Mouse (Mus musculus) liver, embryonic 12.5 days (tissue): ENCODE measurements at regions not wholly inside any gene's neighbourhood (a gene's known extent, or its start where the extent isn't known, plus 50 kb on each side); places are given as distances from the start of the nearest gene placed in this dataset.

Source experiments
- ATAC-seq: fragments of 200-750 bp; cut with Nextera tagmentation; 2 replicates; pipeline ENCODE4 v1.8.0; 2017; ENCODE audit warnings: moderate number of reproducible peaks, mild to moderate bottlenecking, moderate library complexity
- H3K27ac ChIP-seq: fragments of 300-500 bp; sonication (generic); 2 replicates; pipeline ENCODE4 v1.5.1; 2016; ENCODE audit warnings: mild to moderate bottlenecking
- H3K27me3 ChIP-seq: fragments of 300-500 bp; sonication (generic); replicated peaks from 2 replicates; pipeline ENCODE4 v1.6.1; 2016; ENCODE audit warnings: mild to moderate bottlenecking, moderate library complexity
- H3K36me3 ChIP-seq: fragments of 300-500 bp; sonication (generic); 2 replicates; pipeline ENCODE4 v1.6.1; 2016; ENCODE audit warnings: mild to moderate bottlenecking, moderate library complexity
- H3K4me1 ChIP-seq: fragments of 300-500 bp; sonication (generic); 2 replicates; pipeline ENCODE4 v1.6.1; 2016
- H3K4me2 ChIP-seq: fragments of 300-500 bp; sonication (generic); 2 replicates; pipeline ENCODE4 v1.6.1; 2016; ENCODE audit warnings: mild to moderate bottlenecking, moderate library complexity
- H3K4me3 ChIP-seq: fragments of 300-500 bp; sonication (generic); 2 replicates; pipeline ENCODE4 v1.5.1; 2016; ENCODE audit warnings: mild to moderate bottlenecking, moderate library complexity
- H3K9ac ChIP-seq: fragments of 300-500 bp; sonication (generic); 2 replicates; pipeline ENCODE4 v1.6.1; 2016; ENCODE audit warnings: mild to moderate bottlenecking, moderate library complexity
- H3K9me3 ChIP-seq: fragments of 300-500 bp; sonication (generic); replicated peaks from 2 replicates; pipeline ENCODE4 v1.6.1; 2016; ENCODE audit warnings: mild to moderate bottlenecking, moderate library complexity
- WGBS: fragments of 180-500 bp; shearing (Covaris S2); methylation state at CpG from one replicate; pipeline ENCODE4 v1.1.7; 2016; ENCODE audit not compliant: insufficient replicate concordance; 5-methylcytosine and 5-hydroxymethylcytosine counted together

DNA sequence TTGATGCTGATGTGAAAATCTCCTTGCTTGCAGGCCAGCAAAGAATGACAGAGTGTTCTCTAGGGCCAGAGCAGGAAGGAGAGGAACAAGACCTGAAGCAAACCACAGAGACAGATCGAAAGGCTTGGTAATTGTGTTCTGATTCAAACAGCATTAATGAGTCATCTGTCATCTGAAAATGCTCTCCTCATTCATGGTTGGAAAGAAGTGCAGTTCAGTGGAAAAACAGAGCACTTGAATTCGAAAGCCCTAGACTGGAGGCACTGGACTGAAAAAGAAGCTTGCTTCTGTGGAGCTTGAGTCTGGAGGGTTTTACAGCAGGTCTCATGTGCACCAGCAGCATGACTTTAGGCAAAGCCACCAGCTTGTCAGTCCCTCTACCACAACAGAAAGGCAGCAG, 374.3 kb upstream of the B430305J03Rik start:
- Histone ChIP-seq H3K9ac (no peak overlapping the region), H3K4me2 (no peak overlapping the region), H3K27ac (no peak overlapping the region), H3K36me3 (no peaks in the 10 kb centered on the region), H3K27me3 (no peaks in the 10 kb centered on the region), H3K9me3 (no peaks in the 10 kb centered on the region), H3K4me1 (no peaks in the 10 kb centered on the region), H3K4me3 (no peak overlapping the region)
- WGBS, result 52% methylated on average over 2 of the region's 2 CpGs
- ATAC-seq, result no peak

DNA sequence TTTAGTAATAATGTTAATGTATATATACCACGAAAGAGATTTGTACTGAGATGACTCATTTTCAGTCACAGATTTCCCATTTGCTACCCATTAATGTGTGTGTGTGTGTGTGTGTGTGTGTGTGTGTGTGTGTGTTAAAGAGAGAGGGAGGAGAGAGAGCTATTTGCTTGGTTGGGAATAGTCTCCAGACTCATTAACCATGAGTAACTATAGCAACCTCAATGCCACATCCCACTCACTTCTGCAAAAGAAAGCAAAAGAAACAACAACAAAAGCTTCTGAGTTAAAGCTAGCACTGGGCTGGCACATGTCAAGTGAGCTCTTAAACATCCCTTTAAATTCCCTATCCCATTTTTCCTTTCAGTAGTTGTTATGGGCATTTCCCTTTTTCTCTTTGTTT, 372.8 kb upstream of the B430305J03Rik start:
- H3K9me3 ChIP-seq, result no peaks in the 10 kb centered on the region
- no peaks in the 10 kb centered on the region for H3K27me3 ChIP-seq
- WGBS, result 55% methylated on average over 1 of the region's 1 CpGs

DNA sequence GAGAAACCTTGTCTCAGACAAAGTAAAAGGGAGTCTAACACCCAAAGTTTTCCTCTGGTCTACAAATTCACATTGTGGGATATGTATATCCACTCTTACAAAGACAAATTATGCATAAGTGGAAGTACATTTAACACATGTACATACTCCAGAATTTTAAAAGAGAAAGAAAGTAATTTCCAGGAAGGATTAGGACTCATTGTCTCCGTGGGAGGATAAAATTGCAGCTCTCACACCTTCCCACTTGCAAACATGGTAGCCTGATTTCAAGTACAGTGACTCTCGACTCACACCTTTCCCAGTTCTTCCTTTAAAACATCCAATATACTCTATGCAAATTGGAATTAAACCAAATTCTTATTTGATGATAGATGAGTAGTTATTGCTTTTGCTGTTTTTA, 351.0 kb upstream of the B430305J03Rik start:
- Histone ChIP-seq H3K4me2 (no peak overlapping the region), H3K9me3 (no peaks in the 10 kb centered on the region), H3K36me3 (no peaks in the 10 kb centered on the region), H3K4me1 (no peaks in the 10 kb centered on the region), H3K27ac (no peak overlapping the region), H3K4me3 (no peak overlapping the region), H3K9ac (no peak overlapping the region), H3K27me3 (no peaks in the 10 kb centered on the region)
- 44% methylated on average over 2 of the region's 2 CpGs for WGBS
- ATAC-seq, result no peak

More for the DNA sequence above, 372.8 kb upstream of the B430305J03Rik start:
- no peak for ATAC-seq
- H3K4me1 ChIP-seq, result no peaks in the 10 kb centered on the region
- no peak overlapping the region for H3K9ac ChIP-seq
- H3K27ac ChIP-seq, result no peak overlapping the region
- no peak overlapping the region for H3K4me3 ChIP-seq
- no peak overlapping the region for H3K4me2 ChIP-seq
- H3K36me3 ChIP-seq, result no peaks in the 10 kb centered on the region

DNA sequence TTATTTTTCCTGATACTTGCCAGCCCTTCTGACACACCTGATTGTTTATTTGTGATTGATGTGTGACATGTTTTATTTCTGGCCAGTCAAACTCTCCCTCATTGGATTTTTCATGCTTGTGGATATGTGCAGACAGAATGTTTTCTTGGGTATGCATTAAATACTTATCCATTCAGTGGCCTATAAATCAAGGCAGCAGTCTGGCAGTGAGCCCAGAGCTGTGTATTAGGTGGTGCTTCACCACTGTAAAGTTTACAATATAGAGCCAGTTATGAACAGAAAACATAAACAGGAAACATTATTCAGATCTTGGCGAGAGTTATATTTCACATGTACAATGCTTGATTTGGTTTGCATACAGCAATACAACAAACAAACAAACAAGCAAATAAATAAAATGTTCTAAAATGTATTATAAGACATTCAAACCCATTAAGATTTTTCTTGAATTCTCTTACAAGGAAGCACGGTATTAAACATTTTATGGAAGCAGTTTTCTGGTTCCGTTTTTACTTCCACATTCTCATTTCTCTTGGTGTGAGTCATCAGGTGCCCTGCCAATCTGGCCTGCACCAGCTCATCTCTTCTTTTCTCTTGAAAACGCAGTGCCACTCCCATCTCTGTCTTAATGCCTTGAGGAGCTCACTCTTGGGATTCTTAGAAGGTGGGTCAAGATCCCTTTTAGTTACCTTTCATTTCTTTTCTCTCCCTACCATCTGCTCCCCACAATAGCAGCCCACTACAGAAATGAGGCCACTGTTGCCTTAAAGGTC, 322.4 kb upstream of the B430305J03Rik start:
- H3K4me1 ChIP-seq, result no peaks in the 10 kb centered on the region
- no peaks in the 10 kb centered on the region for H3K36me3 ChIP-seq
- H3K4me2 ChIP-seq, result no peak overlapping the region
- no peaks in the 10 kb centered on the region for H3K27me3 ChIP-seq
- H3K9ac ChIP-seq, result no peak overlapping the region
- no peak overlapping the region for H3K4me3 ChIP-seq
- no peaks in the 10 kb centered on the region for H3K9me3 ChIP-seq
- no peak overlapping the region for H3K27ac ChIP-seq
- ATAC-seq, result no peak
- 56% methylated on average over 4 of the region's 4 CpGs for WGBS

GRCm38 (mm10) chr3:61670874-61671273, 305.1 kb upstream of the B430305J03Rik start:
- H3K4me3 ChIP-seq, result no peak overlapping the region
- H3K4me1 ChIP-seq, result no peaks in the 10 kb centered on the region
- H3K36me3 ChIP-seq, result no peaks in the 10 kb centered on the region
- no peak for ATAC-seq
- no peak overlapping the region for H3K27ac ChIP-seq
- no peaks in the 10 kb centered on the region for H3K9me3 ChIP-seq
- WGBS, result 63% methylated on average over 1 of the region's 1 CpGs
- H3K27me3 ChIP-seq, result no peaks in the 10 kb centered on the region
- H3K4me2 ChIP-seq, result no peak overlapping the region
- no peak overlapping the region for H3K9ac ChIP-seq

GRCm38 (mm10) chr3:61656143-61656542, 290.4 kb upstream of the B430305J03Rik start:
- H3K9me3 ChIP-seq, result no peaks in the 10 kb centered on the region
- H3K4me3 ChIP-seq, result no peak overlapping the region
- H3K4me2 ChIP-seq, result no peak overlapping the region
- H3K4me1 ChIP-seq, result no peaks in the 10 kb centered on the region
- no peaks in the 10 kb centered on the region for H3K27me3 ChIP-seq
- WGBS, result 43% methylated on average over 2 of the region's 2 CpGs
- H3K27ac ChIP-seq, result no peak overlapping the region
- no peak overlapping the region for H3K9ac ChIP-seq
- H3K36me3 ChIP-seq, result no peaks in the 10 kb centered on the region
- ATAC-seq, result no peak

DNA sequence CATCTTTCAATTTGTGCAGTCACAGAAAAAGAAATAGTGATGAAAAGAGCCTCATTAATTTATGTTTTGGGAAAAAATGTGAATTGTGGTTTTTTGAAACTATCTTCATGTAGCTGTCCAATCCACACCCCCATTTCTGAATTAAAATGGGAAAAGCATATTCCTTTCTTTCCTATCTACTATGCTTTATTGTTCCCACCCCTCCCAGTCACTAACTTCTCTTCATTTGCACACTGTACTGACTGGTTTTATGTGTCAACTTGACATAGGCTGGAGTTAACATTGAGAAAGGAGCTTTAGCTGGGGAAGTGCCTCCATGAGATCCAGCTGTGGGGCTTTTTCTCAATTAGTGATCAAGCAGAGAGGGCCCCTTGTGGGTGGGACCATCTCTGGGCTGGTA, 262.8 kb upstream of the B430305J03Rik start:
- H3K4me2 ChIP-seq, result no peak overlapping the region

GRCm38 (mm10) chr3:61628099-61628498, 262.3 kb upstream of the B430305J03Rik start:
- ATAC-seq, result no peak
- no peak overlapping the region for H3K27ac ChIP-seq
- no peaks in the 10 kb centered on the region for H3K36me3 ChIP-seq
- WGBS, result 58% methylated on average over 3 of the region's 3 CpGs
- no peak overlapping the region for H3K4me2 ChIP-seq
- H3K4me1 ChIP-seq, result no peaks in the 10 kb centered on the region
- H3K9me3 ChIP-seq, result no peaks in the 10 kb centered on the region
- H3K9ac ChIP-seq, result no peak overlapping the region
- H3K27me3 ChIP-seq, result no peaks in the 10 kb centered on the region
- H3K4me3 ChIP-seq, result no peak overlapping the region

More for the DNA sequence above, 262.8 kb upstream of the B430305J03Rik start:
- no peak overlapping the region for H3K27ac ChIP-seq
- no peaks in the 10 kb centered on the region for H3K36me3 ChIP-seq
- no peaks in the 10 kb centered on the region for H3K27me3 ChIP-seq
- H3K9me3 ChIP-seq, result no peaks in the 10 kb centered on the region
- ATAC-seq, result no peak
- H3K4me3 ChIP-seq, result no peak overlapping the region
- no peaks in the 10 kb centered on the region for H3K4me1 ChIP-seq
- no peak overlapping the region for H3K9ac ChIP-seq

DNA sequence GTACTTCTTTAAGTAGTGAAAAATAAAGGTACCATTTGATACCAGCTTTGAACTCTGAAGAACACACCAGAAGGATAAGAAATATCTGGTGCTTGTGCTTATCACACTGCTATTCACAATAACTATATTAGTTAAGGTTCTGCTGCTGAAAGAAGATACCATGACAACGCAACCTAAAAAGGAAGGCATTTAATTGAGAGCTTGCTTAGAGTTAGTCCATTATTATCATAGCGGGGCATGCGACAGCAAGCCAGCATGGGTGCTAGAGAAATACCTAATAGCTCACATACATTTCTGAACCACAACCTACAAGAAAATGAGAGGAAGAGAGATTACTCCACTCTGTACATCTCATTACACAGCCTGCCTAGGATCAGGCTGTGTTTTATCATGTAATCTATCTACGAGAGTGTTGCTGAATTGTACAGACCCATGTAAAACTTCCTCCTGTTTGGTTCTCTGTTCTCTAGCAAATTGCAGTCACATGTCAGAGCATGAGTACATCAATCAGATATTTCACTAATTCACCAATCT, 258.3 kb upstream of the B430305J03Rik start:
- Histone ChIP-seq H3K9me3 (no peaks in the 10 kb centered on the region), H3K9ac (no peak overlapping the region), H3K27me3 (no peaks in the 10 kb centered on the region), H3K4me2 (no peak overlapping the region), H3K27ac (no peak overlapping the region), H3K4me3 (no peak overlapping the region), H3K36me3 (no peaks in the 10 kb centered on the region), H3K4me1 (no peaks in the 10 kb centered on the region)
- WGBS, result 76% methylated on average over 4 of the region's 4 CpGs
- ATAC-seq, result no peak

- no peak overlapping the region for H3K9ac ChIP-seq
- no peaks in the 10 kb centered on the region for H3K27me3 ChIP-seq
- no peak for ATAC-seq
- no peaks in the 10 kb centered on the region for H3K36me3 ChIP-seq
- no peak overlapping the region for H3K27ac ChIP-seq
- no peaks in the 10 kb centered on the region for H3K9me3 ChIP-seq
- H3K4me3 ChIP-seq, result no peak overlapping the region
- no peaks in the 10 kb centered on the region for H3K4me1 ChIP-seq
- 61% methylated on average over 4 of the region's 4 CpGs for WGBS
- no peak overlapping the region for H3K4me2 ChIP-seq
Observed at GRCm38 (mm10) chr3:61605469-61605868, 239.7 kb upstream of the B430305J03Rik start.

DNA sequence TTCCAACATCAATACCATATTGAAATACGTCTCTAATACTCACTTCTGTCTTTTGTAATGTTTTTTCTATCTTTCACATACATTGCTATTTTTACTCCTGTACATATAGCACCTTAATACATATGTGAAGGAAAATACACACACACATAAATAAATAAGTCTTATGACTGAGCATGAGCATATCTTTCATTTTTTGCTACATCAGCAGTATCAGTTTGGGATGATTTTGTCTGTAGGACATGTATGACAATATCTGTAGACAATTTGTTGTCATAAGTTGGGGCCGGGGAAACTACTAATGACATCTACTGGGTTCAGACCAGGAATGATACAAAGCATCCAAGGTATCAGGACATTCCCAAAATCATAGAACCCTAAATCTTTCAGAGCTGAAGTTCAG, 237.1 kb upstream of the B430305J03Rik start:
- WGBS, result 58% methylated on average over 2 of the region's 2 CpGs
- no peak overlapping the region for H3K27ac ChIP-seq
- no peak overlapping the region for H3K4me2 ChIP-seq
- H3K27me3 ChIP-seq, result no peaks in the 10 kb centered on the region
- ATAC-seq, result no peak
- H3K9me3 ChIP-seq, result no peaks in the 10 kb centered on the region
- H3K4me1 ChIP-seq, result no peaks in the 10 kb centered on the region
- no peak overlapping the region for H3K9ac ChIP-seq
- no peaks in the 10 kb centered on the region for H3K36me3 ChIP-seq
- H3K4me3 ChIP-seq, result no peak overlapping the region

- H3K36me3 ChIP-seq, result no peaks in the 10 kb centered on the region
- H3K4me1 ChIP-seq, result no peaks in the 10 kb centered on the region
- ATAC-seq, result no peak
- no peak overlapping the region for H3K27ac ChIP-seq
- H3K9me3 ChIP-seq, result no peaks in the 10 kb centered on the region
- no peaks in the 10 kb centered on the region for H3K27me3 ChIP-seq
- H3K4me2 ChIP-seq, result no peak overlapping the region
- no peak overlapping the region for H3K4me3 ChIP-seq
- no peak overlapping the region for H3K9ac ChIP-seq
Observed at GRCm38 (mm10) chr3:61595574-61595973, 229.8 kb upstream of the B430305J03Rik start.

DNA sequence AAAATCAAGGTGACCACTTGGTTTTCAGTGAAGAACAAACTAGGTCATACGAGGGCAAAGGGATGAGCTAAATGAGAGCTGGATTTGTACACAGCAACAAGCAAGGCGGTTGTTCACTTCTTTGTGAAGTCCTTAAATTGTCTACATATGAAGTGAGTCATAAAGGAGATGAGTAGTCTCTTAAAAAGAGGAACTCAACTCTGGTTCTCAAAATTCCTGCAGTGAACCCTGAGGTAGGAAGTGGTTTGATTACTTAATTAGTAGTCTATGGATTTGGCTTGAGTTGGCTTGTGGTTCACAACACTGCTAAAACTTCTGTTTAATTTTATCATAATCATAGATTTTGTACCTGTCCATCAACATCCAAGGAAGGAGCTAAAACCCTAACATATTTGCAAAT, 226.6 kb upstream of the B430305J03Rik start:
- Histone ChIP-seq H3K4me2 (no peak overlapping the region), H3K4me1 (no peaks in the 10 kb centered on the region), H3K36me3 (no peaks in the 10 kb centered on the region), H3K27me3 (no peaks in the 10 kb centered on the region), H3K9ac (no peak overlapping the region), H3K27ac (no peak overlapping the region), H3K4me3 (no peak overlapping the region), H3K9me3 (no peaks in the 10 kb centered on the region)
- 34% methylated on average over 2 of the region's 2 CpGs for WGBS
- no peak for ATAC-seq
